Comparison of ENCODE assay signal across 9 mouse cellular contexts in the genomic region with DNA sequence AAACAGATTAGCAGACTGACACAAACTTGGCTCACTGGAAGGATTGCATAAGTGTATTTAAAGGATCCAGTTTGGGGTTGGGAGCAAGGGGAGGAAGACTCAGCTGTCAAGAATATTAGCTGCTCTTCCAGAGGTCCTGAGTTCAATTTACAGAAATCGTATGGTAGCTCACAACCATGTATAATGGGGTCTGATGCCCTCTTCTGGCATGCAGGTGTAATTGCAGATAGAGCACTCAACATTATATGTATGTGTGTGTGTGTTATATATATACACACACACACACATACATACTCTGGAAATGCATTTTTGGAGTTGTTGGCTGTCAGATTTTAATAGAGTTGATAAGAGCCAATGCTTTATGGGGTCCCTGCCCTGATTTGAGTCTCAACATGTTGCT.
DNase-seq lines count a peak whose midpoint lies in the region; TF ChIP-seq lines count a peak whose summit lies in the region.
"Had no signal": no experiment of that assay in that cellular context is flagged by ENCODE, and none has a peak within 500 bp of the region (broad histone marks: within the 10 kb centered on the region; RNA-seq: fewer than 3 reads in every experiment).

No protein-coding gene starts in this region.

- no peaks in the 10 kb centered on the region for H3K36me3 ChIP-seq in kidney, adult 2 months (ENCODE audit: control insufficient read depth, insufficient read depth, low read length)
- no peaks in the 10 kb centered on the region for H3K36me3 ChIP-seq in E14TG2a.4 (ENCODE audit: insufficient read depth, low read length)
- no peaks in the 10 kb centered on the region for H3K36me3 ChIP-seq in embryonic facial prominence, embryonic 10.5 days (replicated peaks)
- H3K36me3 ChIP-seq: limb, embryonic 15.5 days had no signal

- H3K27me3 ChIP-seq in kidney, adult 2 months (replicated peaks; ENCODE audit: control insufficient read depth, insufficient read depth, low read length), result no peaks in the 10 kb centered on the region
- H3K27me3 ChIP-seq in E14TG2a.4 (ENCODE audit: insufficient read depth, low read length), result no peaks in the 10 kb centered on the region
- H3K27me3 ChIP-seq in embryonic facial prominence, embryonic 10.5 days (replicated peaks; ENCODE audit: low read depth, poor library complexity, severe bottlenecking), result no peaks in the 10 kb centered on the region
- H3K27me3 ChIP-seq: limb, embryonic 15.5 days had no signal

- H3K4me3 ChIP-seq in kidney, adult 2 months (ENCODE audit: insufficient read depth, low read depth, low read length), result no peak overlapping the region
- no peak overlapping the region for H3K4me3 ChIP-seq in E14TG2a.4 (replicated peaks; ENCODE audit: low read length)
- no peak overlapping the region for H3K4me3 ChIP-seq in embryonic facial prominence, embryonic 10.5 days
- H3K4me3 ChIP-seq: limb, embryonic 15.5 days had no signal

- peak; percentile 3 for DNase-seq in kidney, adult 2 months
- DNase-seq in kidney, adult 11 months, result no peak
- peak; percentile 26 for DNase-seq in 416B (ENCODE audit: low read depth)
- DNase-seq in embryonic facial prominence, embryonic 10.5 days (ENCODE audit: low spot score), result peak; percentile 9
- no peak for DNase-seq in testis, postnatal 10 days (ENCODE audit: low spot score)
- DNase-seq in spleen, adult 12 weeks (ENCODE audit: low spot score), result no peak
- DNase-seq: gastrocnemius, postnatal 25 days had no signal

- H3K9me3 ChIP-seq in E14TG2a.4 (ENCODE audit: low read length), result no peaks in the 10 kb centered on the region
- H3K9me3 ChIP-seq in embryonic facial prominence, embryonic 10.5 days, result no peaks in the 10 kb centered on the region
- H3K9me3 ChIP-seq: limb, embryonic 15.5 days had no signal

- H3K27ac ChIP-seq in kidney, adult 2 months (ENCODE audit: insufficient read depth, low read depth, low read length), result no peak overlapping the region
- H3K27ac ChIP-seq in embryonic facial prominence, embryonic 10.5 days (replicated peaks), result no peak overlapping the region
- H3K27ac ChIP-seq: limb, embryonic 15.5 days had no signal

- 30% methylated on average over 1 of the region's 1 CpGs for WGBS in kidney, adult 2 months
- WGBS in embryonic facial prominence, embryonic 10.5 days, result 46% methylated on average over 1 of the region's 1 CpGs

- no peak for TF ChIP-seq POLR2A in kidney, adult 2 months (IDR thresholded peaks at IDR 0.05; ENCODE audit: low read depth, low read length)

- TF ChIP-seq CTCF in kidney, adult 2 months (conservative IDR thresholded peaks at IDR 0.05; ENCODE audit: insufficient read depth, insufficient read length, low read depth, low read length), result no peak
- TF ChIP-seq CTCF in E14TG2a.4 (conservative IDR thresholded peaks at IDR 0.05; ENCODE audit: low read length), result peak; percentile 67

- H3K4me1 ChIP-seq in kidney, adult 2 months (ENCODE audit: control insufficient read depth, insufficient read depth, low read length), result no peaks in the 10 kb centered on the region
- no peaks in the 10 kb centered on the region for H3K4me1 ChIP-seq in E14TG2a.4 (replicated peaks; ENCODE audit: low read depth, low read length)
- no peaks in the 10 kb centered on the region for H3K4me1 ChIP-seq in embryonic facial prominence, embryonic 10.5 days
- H3K4me1 ChIP-seq: limb, embryonic 15.5 days had no signal

Comparison
In these comparisons a context has a peak if more than half of its experiments do, and no peak if none do; other contexts are left out.
1. DNase-seq: peak in kidney, adult 2 months (single experiment), 416B (single experiment) and embryonic facial prominence, embryonic 10.5 days (single experiment); none in kidney, adult 11 months (single experiment), testis, postnatal 10 days (single experiment) and spleen, adult 12 weeks (single experiment).